Mouse (Mus musculus) ES-E14 (cell line): Measurements from ENCODE around the gene Dlg2. TPM values are rescaled to one million over a fixed set of nuclear protein-coding genes. Genes with fewer than 3 reads are reported as not detected.

ENCODE experiments used
- DNase-seq: peaks from one replicate; pipeline ENCODE4 v3.0.0-alpha.2; 2013; ENCODE audit warnings: low read depth, low spot score
- H3K27ac ChIP-seq: 2 replicates; pipeline ENCODE4 v1.5.1; 2012; ENCODE audit warnings: low read depth, mild to moderate bottlenecking, low read length, moderate library complexity, mixed read lengths; ENCODE audit not compliant: poor library complexity, insufficient read depth, severe bottlenecking
- H3K36me3 ChIP-seq: 2 replicates; pipeline ENCODE4 v1.6.1; 2012; ENCODE audit warnings: mild to moderate bottlenecking, low read length, moderate library complexity, mixed read lengths; ENCODE audit not compliant: control insufficient read depth, poor library complexity, insufficient read depth, severe bottlenecking
- H3K4me1 ChIP-seq, 2 experiments: fragments of 150-350 bp in 1 of 2; sonication (generic) in 1 of 2; 2 replicates each; pipeline ENCODE4 v1.6.1; 2012; ENCODE audit warnings: low read length in 2 of 2, mild to moderate bottlenecking in 1 of 2, mixed read lengths in 1 of 2; ENCODE audit not compliant: control insufficient read depth in 2 of 2, insufficient read depth in 2 of 2, poor library complexity in 1 of 2
- H3K4me3 ChIP-seq, 2 experiments: fragments of 150-350 bp in 1 of 2; sonication (generic) in 1 of 2; 2 replicates each; pipeline ENCODE4 v1.5.1; 2012; ENCODE audit warnings: low read length in 2 of 2, low read depth in 1 of 2, mild to moderate bottlenecking in 1 of 2, mixed read lengths in 1 of 2; ENCODE audit not compliant: insufficient read depth in 1 of 2, poor library complexity in 1 of 2, severe bottlenecking in 1 of 2
- H3K9ac ChIP-seq: 2 replicates; pipeline ENCODE4 v1.6.1; 2012; ENCODE audit warnings: low read depth, mild to moderate bottlenecking, low read length, mixed read lengths; ENCODE audit not compliant: poor library complexity, insufficient read depth, severe bottlenecking
- H3K9me3 ChIP-seq: fragments of 150-350 bp; sonication (generic); 2 replicates; pipeline ENCODE4 v1.6.1; 2012; ENCODE audit warnings: low read depth, mild to moderate bottlenecking, low read length; ENCODE audit not compliant: control insufficient read depth, insufficient read depth
- CHD2 ChIP-seq: IDR thresholded peaks from 2 replicates; pipeline ENCODE4 v1.6.1; 2014; ENCODE audit warnings: mild to moderate bottlenecking, low read depth, low read length, inconsistent platforms
- HCFC1 ChIP-seq: IDR thresholded peaks from 2 replicates; pipeline ENCODE4 v1.6.1; 2012; ENCODE audit warnings: low read length, inconsistent platforms, borderline replicate concordance; ENCODE audit not compliant: insufficient read depth
- MAFK ChIP-seq: IDR thresholded peaks from 2 replicates; pipeline ENCODE4 v1.6.1; 2014; ENCODE audit warnings: mild to moderate bottlenecking, low read depth, low read length, inconsistent platforms; ENCODE audit not compliant: insufficient read depth
- ZC3H11A ChIP-seq: IDR thresholded peaks from 2 replicates; pipeline ENCODE4 v1.6.1; 2012; ENCODE audit warnings: low read depth, mild to moderate bottlenecking, inconsistent platforms, low read length, borderline replicate concordance
- ZNF384 ChIP-seq: IDR thresholded peaks from 2 replicates; pipeline ENCODE4 v1.6.1; 2012; ENCODE audit warnings: low read depth, low read length, inconsistent platforms
- in situ Hi-C, 2 experiments: fragments of 600-800 bp; cut with MboI; formaldehyde crosslinking; loops; one replicate each; pipeline ENCODE4 v1.15.1; 2025; ENCODE audit warnings: low sequenced_read_pairs in 2 of 2, inconsistent platforms in 1 of 2; ENCODE audit not compliant: unreplicated experiment in 2 of 2
- total RNA-seq: library from RNA; depleted of rRNA; stranded (reverse); fragments of 300-350 nt; gene quantifications from 2 replicates; pipeline ENCODE4 v1.2.3, GENCODE M21; 2012

Gene Dlg2
- total RNA-seq, 1 experiment, result 0.13 TPM

DNA sequence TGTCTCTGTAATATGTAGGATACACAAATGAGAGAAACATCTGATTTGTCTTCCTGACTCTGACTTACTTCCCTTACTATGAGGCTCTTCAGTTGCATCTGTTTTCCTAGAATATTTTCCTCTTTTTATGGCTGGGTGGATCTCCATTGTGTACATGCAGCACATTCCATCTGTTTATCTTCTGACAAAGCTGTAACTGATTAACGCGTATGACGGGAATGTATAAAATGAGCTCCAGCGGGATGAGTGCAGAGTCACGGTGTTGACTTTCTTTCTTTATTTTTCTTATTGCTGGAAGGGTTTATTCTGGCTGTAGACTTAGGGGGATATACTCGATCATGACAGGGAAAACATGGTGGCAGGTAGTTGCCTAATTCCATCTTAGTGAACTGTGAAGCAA is 76.9 kb downstream of the Dlg2 start:
- no peak for DNase-seq
- no peak overlapping the region for H3K9ac ChIP-seq
- H3K27ac ChIP-seq, result no peak overlapping the region
- no peaks in the 10 kb centered on the region; the same call in 1 of the 2 replicates for H3K9me3 ChIP-seq
- in situ Hi-C loops, result no loop called here
- H3K36me3 ChIP-seq, result no peaks in the 10 kb centered on the region
- H3K4me3 ChIP-seq, result no peak overlapping the region
- no peak for TF ChIP-seq CHD2
- H3K4me1 ChIP-seq, result peaks cover 3% of the 10 kb centered on the region in 2 experiments; a peak in 3 of 4 replicates

DNA sequence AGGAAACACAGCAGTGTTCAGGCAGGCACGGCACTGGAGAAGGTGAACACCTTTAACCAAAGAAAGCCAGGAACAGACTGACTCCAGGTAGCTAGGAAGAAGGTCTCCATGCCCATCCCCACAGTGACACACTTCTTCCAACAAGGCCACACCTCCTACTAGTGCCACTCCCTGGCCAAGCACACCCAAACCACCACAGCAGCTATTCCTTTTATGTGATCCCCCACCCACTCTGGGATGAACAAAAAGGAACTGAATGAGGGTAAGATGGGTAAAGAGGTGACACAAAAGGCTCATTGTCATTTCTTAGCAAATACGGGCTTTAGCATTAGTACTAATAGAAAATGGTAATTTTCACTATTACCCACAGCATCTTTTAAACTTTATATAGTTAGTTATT is 77.9 kb downstream of the Dlg2 start:
- in situ Hi-C loops, result no loop called here
- Histone ChIP-seq H3K4me1 (peaks cover 3% of the 10 kb centered on the region in 2 experiments; a peak in 3 of 4 replicates), H3K36me3 (no peaks in the 10 kb centered on the region), H3K27ac (no peak overlapping the region), H3K9me3 (no peaks in the 10 kb centered on the region; the same call in 1 of the 2 replicates), H3K9ac (no peak overlapping the region), H3K4me3 (no peak overlapping the region)
- TF ChIP-seq CHD2 (no peak), ZNF384 (no peak)
- no peak for DNase-seq

- peak overlapping the region; percentile 53; the same call in 1 of the 2 replicates for H3K27ac ChIP-seq
- no peaks in the 10 kb centered on the region for H3K36me3 ChIP-seq
- in situ Hi-C loops, result no loop called here
- no peak overlapping the region for H3K9ac ChIP-seq
- H3K4me3 ChIP-seq, result no peak overlapping the region
- peak; percentile 26 for DNase-seq
- peaks cover 7 to 12% of the 10 kb centered on the region in 2 experiments for H3K4me1 ChIP-seq
- H3K9me3 ChIP-seq, result no peaks in the 10 kb centered on the region
- peak; percentile 30; the same call in 1 of the 2 replicates for TF ChIP-seq CHD2
- no peak for TF ChIP-seq MAFK
- no peak for TF ChIP-seq ZC3H11A
These were observed 92.7 kb downstream of the Dlg2 start for GRCm38 (mm10) chr7:90569130-90569529.

DNA sequence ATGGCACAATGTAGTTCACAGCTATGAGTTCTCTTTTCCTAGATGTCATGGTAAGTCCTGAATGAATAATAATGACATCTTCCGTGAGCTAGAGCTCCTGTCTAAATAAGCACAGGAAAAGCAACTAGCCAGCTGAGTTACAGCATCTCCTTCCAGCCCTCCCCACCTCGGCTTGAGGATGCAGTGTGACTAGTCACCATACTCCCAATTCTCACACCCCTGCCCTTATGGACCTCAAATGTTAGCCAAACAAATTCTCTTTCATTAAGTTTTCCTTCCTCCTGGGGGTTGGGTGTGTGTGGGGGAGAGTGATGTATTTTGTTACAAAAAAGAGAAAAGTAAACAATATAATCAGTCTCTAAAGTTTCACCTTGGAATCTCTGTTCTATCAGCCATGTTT is 111.3 kb downstream of the Dlg2 start:
- Histone ChIP-seq H3K27ac (no peak overlapping the region), H3K9ac (no peak overlapping the region), H3K36me3 (no peaks in the 10 kb centered on the region), H3K4me3 (no peak overlapping the region), H3K9me3 (no peaks in the 10 kb centered on the region), H3K4me1 (no peaks in the 10 kb centered on the region)
- TF ChIP-seq HCFC1 (no peak), ZNF384 (no peak), CHD2 (no peak), MAFK (no peak), ZC3H11A (no peak)
- no peak for DNase-seq
- in situ Hi-C loops, result no loop called here

DNA sequence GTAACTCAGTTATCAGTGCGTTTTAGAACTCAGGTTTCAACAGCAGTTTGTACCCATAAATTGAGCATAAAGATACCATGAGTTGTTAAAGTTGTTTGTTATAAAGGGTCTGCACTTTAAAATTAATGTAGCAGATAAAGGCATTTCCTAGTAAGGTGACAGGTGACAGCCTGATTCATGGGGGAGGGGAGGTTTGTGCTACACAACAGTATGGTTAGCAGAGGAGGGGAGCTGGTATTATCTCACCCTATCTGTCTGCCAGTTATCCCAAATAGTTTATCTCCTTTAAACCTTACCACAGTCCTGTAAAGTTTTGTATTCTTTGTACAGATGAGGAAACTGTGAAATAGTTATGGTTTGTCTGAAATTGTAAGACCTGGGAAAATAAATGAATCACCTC is 111.8 kb downstream of the Dlg2 start:
- Histone ChIP-seq H3K9me3 (no peaks in the 10 kb centered on the region), H3K9ac (no peak overlapping the region), H3K27ac (no peak overlapping the region), H3K4me1 (no peaks in the 10 kb centered on the region), H3K4me3 (no peak overlapping the region), H3K36me3 (no peaks in the 10 kb centered on the region)
- no peak for DNase-seq
- in situ Hi-C loops, result no loop called here
- TF ChIP-seq MAFK (no peak), CHD2 (no peak), HCFC1 (no peak), ZNF384 (no peak), ZC3H11A (no peak)
